Mouse (Mus musculus) layer of hippocampus, adult 2 months (tissue): Measurements from ENCODE around the gene Szrd1. TPM values are rescaled to one million over a fixed set of nuclear protein-coding genes. Genes with fewer than 3 reads are reported as not detected.

Source experiments
- DNase-seq, 2 experiments: peaks; one replicate each; pipeline ENCODE4 v3.0.0; 2022; ENCODE audit warnings: low spot score in 2 of 2
- H3K27ac ChIP-seq: fragments of 200-600 bp; 2 replicates; pipeline ENCODE4 v1.8.1; 2022
- H3K4me3 ChIP-seq: fragments of 200-600 bp; 2 replicates; pipeline ENCODE4 v1.8.1; 2022; ENCODE audit warnings: mild to moderate bottlenecking
- CTCF ChIP-seq: fragments of 200-600 bp; conservative IDR thresholded peaks from 2 replicates; pipeline ENCODE4 v1.8.1; 2022; ENCODE audit warnings: antibody characterized with exemption, mild to moderate bottlenecking, moderate library complexity
- total RNA-seq, 2 experiments: library from RNA; stranded (reverse); gene quantifications; 2 replicates each; pipeline ENCODE4 v1.2.3; 2021

The Szrd1 gene
- total RNA-seq, 2 experiments from 2014 or later: 49.7 to 54.3 TPM

DNA sequence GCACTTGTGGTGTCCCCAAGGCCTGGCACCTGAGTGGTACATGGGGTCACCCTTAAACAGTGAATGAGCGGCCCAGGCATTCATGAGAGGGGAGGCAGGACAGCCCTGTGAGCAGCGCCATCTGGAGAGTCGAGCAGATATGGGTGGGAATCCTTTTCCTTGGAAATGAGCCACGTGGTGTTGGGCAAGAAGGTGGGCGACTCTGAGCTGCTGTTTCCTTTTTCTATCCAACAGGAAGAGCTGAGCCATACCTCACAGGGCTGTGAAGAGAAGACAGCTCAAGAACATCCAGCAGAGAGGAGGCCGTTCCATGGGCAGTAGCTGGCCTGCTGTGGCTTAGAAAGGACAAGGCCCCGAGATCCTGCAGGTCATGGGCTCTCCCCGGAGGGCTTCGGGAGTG lies 50.9 kb downstream of the Szrd1 start:
- H3K27ac ChIP-seq: no peak overlapping the region
- no peak overlapping the region for H3K4me3 ChIP-seq
- DNase-seq: peak in 1 of 2 experiments; percentile 51
- TF ChIP-seq CTCF: no peak

DNA sequence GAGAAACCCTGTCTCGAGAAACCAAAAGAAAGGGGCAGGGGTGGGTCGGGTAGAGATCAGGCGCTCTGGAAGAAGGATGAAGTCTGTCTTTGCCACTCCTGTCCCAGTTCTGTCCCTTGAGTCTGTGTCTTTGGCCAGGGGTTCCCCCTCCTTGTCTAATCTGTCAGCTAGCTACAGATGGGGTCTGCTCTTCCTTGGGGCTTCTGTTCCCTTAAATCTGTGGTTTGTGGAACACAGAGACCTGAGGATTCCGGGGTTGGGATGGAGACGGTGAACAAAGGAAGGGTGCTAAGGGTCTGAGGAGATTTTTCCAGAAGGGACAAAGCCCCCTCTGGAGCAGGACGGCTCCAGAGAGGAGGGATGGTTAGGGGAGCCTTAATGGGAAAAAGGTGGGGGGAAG lies 51.5 kb downstream of the Szrd1 start, which contains the start of gene Spata21:
TSS of gene Spata21 (plus strand) at position 301 of the 400 bp plus-strand sequence.
- no peak for DNase-seq
- H3K4me3 ChIP-seq: no peak within 1 kb of the TSS
- H3K27ac ChIP-seq: no peak within 1 kb of the TSS
- no peak for TF ChIP-seq CTCF

DNA sequence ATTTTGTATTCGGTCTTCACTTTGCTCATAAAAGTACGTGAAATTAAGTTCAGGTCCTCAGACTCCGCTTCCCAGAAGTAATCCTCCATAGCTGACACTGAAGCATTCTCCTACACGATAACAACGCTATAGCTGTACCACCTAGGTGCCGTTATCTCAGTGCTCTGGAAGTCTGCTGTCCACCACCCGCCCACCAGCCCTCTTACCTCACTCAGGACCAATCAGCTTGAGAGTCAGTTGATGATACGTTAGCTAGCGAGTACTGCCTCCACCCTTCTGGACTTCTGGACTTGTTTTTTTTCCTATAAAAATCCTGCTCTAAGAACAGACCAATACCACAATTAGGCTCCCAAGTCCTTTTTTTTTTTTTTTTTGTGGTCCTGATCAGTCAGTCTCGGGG lies 52.7 kb downstream of the Szrd1 start:
- no peak for DNase-seq
- no peak overlapping the region for H3K4me3 ChIP-seq
- TF ChIP-seq CTCF: no peak
- no peak overlapping the region for H3K27ac ChIP-seq

GRCm38 (mm10) chr4:141078510-141079137 lies 61.0 kb downstream of the Szrd1 start:
- Histone ChIP-seq H3K27ac (no peak overlapping the region), H3K4me3 (no peak overlapping the region)
- no peak for DNase-seq
- TF ChIP-seq CTCF: no peak

DNA sequence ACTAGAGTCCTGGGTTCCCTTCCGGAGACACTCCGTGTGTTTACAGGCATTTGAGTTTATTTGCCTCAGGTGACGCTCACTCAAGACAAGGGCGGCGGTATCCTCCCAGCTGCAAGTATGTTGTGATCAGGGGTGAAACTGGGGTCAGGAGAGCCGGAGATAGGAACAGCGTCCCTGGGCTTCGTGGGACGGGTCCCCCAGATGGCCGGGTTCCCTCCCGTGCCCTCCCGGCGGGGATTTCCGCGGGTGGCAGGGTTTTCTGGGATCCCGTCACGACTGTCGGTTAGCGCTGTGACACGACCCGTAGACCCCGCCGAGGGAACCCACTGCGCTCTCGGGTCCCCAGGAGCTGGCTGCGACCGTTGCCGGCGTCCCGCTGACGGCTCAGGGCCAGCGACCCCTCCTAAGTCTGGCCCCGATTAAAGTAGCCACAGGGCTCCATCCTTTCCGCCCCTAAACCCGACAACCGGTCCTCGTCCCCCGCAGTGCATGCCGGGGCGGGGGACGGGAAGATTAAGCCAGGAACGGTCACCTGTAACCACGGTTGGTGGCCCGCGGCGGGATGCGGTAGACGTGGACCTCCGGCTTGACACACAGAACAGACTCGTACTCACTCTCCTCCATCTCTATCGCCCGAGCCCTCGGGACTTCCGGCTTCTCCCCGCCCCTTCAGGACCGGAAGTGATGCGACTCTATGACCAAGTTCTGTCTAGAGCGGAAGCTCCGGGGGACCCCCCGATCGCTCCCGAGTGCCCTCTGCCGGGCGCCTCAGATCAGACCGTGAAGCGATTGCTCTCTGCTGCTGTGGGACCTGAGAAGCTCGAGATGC lies 61.7 kb downstream of the Szrd1 start, which contains the start of gene Necap2:
TSS of gene Necap2 (minus strand) at position 677 of the 829 bp plus-strand sequence.
- peak; percentile 97 for TF ChIP-seq CTCF
- peak within 1 kb of the TSS; percentile 95 for H3K27ac ChIP-seq
- H3K4me3 ChIP-seq: peak within 1 kb of the TSS; percentile 92
- peak; percentile 95 to 98 for DNase-seq

GRCm38 (mm10) chr4:141076761-141077506 lies 62.6 kb downstream of the Szrd1 start:
- Histone ChIP-seq H3K4me3 (peak overlapping the region; percentile 92), H3K27ac (peak overlapping the region; percentile 23; the same call in 1 of the 2 replicates)
- TF ChIP-seq CTCF: no peak
- DNase-seq: no peak

DNA sequence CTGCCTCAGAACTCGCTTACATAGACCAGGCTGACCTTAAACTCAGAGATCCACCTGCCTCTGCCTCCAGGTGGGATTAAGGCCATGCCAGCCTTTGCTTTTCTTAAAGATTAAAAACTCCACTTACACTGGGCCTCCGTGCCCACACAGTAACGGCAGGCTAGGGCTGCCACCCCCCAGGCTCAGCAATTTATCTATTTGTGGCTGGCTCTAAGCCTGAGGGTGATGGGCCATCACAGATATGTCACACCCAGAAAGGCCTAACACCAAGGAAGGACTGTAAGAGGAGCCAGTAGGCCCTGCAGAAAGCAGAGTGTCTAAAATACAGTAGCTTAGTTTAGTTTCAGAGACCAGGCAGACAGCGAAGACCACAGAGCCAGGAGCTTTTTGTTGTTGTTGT lies 65.5 kb downstream of the Szrd1 start:
- no peak overlapping the region for H3K4me3 ChIP-seq
- H3K27ac ChIP-seq: peak overlapping the region; percentile 61; the same call in 1 of the 2 replicates
- DNase-seq: no peak
- TF ChIP-seq CTCF: no peak

- peak; percentile 45 to 61 for DNase-seq
- TF ChIP-seq CTCF: no peak
- Histone ChIP-seq H3K4me3 (no peak overlapping the region), H3K27ac (peak overlapping the region; percentile 61; the same call in 1 of the 2 replicates)
These were observed 65.9 kb downstream of the Szrd1 start for GRCm38 (mm10) chr4:141073661-141074060.

- no peak for TF ChIP-seq CTCF
These were observed 67.1 kb downstream of the Szrd1 start for GRCm38 (mm10) chr4:141072502-141072901.

DNA sequence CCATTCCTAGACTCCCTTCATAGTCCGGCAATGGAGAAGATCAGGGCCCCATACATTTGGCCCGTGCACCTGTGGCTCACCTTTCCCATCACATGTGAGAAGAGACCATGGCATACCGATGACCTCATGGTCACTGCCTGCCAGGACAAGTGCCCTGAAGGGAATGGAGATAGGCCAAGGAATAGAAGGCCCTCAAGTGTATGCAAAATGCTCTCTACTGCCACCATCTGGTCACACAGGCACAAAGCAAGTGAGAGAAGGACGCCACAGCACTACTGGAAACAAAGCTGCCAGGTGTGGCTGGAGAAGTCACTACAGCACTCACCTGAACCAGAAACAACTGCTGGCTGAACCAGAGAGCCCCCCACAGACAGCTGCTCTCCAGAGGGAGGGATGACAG lies 69.8 kb downstream of the Szrd1 start:
- H3K27ac ChIP-seq: no peak overlapping the region
- TF ChIP-seq CTCF: peak; percentile 94; the same call in 1 of the 2 replicates
- no peak overlapping the region for H3K4me3 ChIP-seq
- peak in 1 of 2 experiments; percentile 65 for DNase-seq

More at GRCm38 (mm10) chr4:141072502-141072901, 67.1 kb downstream of the Szrd1 start:
- DNase-seq: no peak
- H3K4me3 ChIP-seq: no peak overlapping the region
- no peak overlapping the region for H3K27ac ChIP-seq

DNA sequence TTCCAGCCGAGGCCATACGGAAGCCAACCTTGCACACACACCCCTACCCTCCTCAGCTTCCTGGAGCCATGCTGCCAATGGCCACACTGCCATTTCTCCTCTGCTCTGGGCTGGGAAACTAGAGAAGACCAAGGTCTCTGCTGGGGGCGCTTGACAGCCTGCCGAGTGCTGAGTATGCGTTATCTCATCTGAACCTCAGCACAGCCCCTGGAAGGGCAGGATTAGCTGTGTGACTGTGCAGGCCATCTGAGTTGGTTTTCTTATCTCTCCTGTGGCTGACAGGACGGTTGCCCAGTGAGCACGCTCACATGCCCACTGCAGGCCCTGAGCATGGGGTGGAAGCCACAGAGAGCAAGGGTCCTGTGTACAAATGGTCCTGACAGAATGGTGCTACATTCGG lies 70.9 kb downstream of the Szrd1 start:
- Histone ChIP-seq H3K27ac (no peak overlapping the region), H3K4me3 (no peak overlapping the region)
- no peak for TF ChIP-seq CTCF
- DNase-seq: no peak

- Histone ChIP-seq H3K27ac (no peak overlapping the region), H3K4me3 (no peak overlapping the region)
- TF ChIP-seq CTCF: no peak
- no peak for DNase-seq
These were observed 72.0 kb downstream of the Szrd1 start for GRCm38 (mm10) chr4:141067516-141068046.
